Mouse (Mus musculus) monocyte, adult 59 days (primary cell): ENCODE data around the gene Vmn1r30. TPM values are rescaled to one million over a fixed set of nuclear protein-coding genes. Genes with fewer than 3 reads are reported as not detected.

Experiments used
- total RNA-seq, 2 experiments: library from RNA; stranded (reverse); gene quantifications; one replicate each; pipeline ENCODE4 v1.2.4; 2023

Gene Vmn1r30
- total RNA-seq, result not detected

DNA sequence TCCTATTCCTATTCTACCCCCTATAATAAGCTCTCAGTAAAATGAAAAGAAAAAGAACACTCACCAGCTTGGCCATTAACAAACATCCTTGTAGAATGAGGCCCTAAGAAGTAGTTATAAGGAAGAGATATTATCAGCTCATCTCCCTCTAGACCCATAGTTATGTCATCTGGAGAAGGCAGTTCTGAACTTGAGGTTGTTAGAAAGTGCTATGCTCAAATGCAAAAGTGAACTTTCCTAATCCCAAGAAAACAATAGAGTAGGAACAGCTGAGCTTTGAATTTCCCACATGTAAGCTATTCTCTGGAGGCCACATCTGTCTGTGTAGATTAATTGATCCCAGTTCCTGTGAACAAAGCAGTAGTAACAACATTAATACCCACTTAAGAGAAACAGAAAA, at the start of gene Vmn1r30:
Gene Vmn1r30, minus strand, starts transcription at position 101 of the 400 bp plus-strand sequence.

DNA sequence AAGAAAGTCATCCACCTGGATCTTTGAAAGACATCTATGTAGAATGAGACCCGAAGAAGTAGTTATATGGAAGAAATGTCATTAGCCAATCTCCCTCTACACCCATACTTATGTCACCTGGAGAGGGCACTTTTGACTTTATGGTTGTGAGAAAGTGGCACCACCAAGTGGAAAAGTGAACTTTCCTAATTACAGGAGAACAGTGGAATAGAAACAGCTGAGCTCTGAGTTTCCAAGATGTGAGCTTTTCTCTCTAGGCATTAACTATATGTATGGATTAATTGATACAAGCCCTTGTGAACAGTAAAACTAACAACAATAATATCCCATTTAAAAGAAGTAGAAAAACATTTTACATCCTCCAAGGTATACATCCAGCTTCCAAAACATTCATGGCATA, 32.0 kb upstream of the Vmn1r30 start, which contains the start of gene Vmn1r31:
Gene Vmn1r31, minus strand, starts transcription at position 101 of the 400 bp plus-strand sequence.

Other genes starting within 250 kb of the Vmn1r30 start
- not detected for gene Vmn1r27, start 224.6 kb downstream of the Vmn1r30 start, total RNA-seq
- not detected for gene Vmn1r28, start 181.3 kb downstream of the Vmn1r30 start, total RNA-seq
- gene Vmn1r29, start 141.8 kb downstream of the Vmn1r30 start, total RNA-seq, result not detected
- gene Vmn1r31, start 31.9 kb upstream of the Vmn1r30 start, total RNA-seq, result not detected
- 10 to 100 TPM; 13.8 to 17.3 TPM for gene Abcg2, start 141.1 kb upstream of the Vmn1r30 start, total RNA-seq